Mouse (Mus musculus) mouse embryonic stem cell (cell line): ENCODE measurements around the gene Gse1.
"Not testable (repeated sequence)": the region's sequence is repeated elsewhere in the genome, so short reads cannot be mapped to it uniquely, and the experiment has no call there.

ENCODE experiments used
- in situ Hi-C, 2 experiments: fragments of 300-500 bp; cut with MboI; formaldehyde crosslinking; loops; 1 replicate in 1 of 2; 3 replicates in 1 of 2; pipeline ENCODE4 v1.14.3; 2019 to 2020; ENCODE audit warnings: low sequenced_read_pairs in 2 of 2, low pct_unique_long_range_greater_than_20kb in 1 of 2, mixed read lengths in 1 of 2; ENCODE audit not compliant: unreplicated experiment in 1 of 2

Gene Gse1

GRCm38 (mm10) chr8:120329030-120329748, 100.9 kb downstream of the Gse1 start:
- in situ Hi-C loops: loop anchor here (5.0 to 10.0 kb wide), 2 partner anchors 33 to 144 kb away; no protein-coding TSS in a partner anchor

GRCm38 (mm10) chr8:120331027-120331426, 102.8 kb downstream of the Gse1 start:
- in situ Hi-C loops: no loop called here

GRCm38 (mm10) chr8:120332379-120333229, 104.3 kb downstream of the Gse1 start:
- in situ Hi-C loops: no loop called here

GRCm38 (mm10) chr8:120333681-120334080, 105.4 kb downstream of the Gse1 start:
- in situ Hi-C loops: no loop called here

- in situ Hi-C loops: not testable (repeated sequence)
These were observed 106.0 kb downstream of the Gse1 start for GRCm38 (mm10) chr8:120334261-120334660.

- in situ Hi-C loops: no loop called here
These were observed 106.6 kb downstream of the Gse1 start for GRCm38 (mm10) chr8:120334878-120335261.

- in situ Hi-C loops: no loop called here
These were observed 107.2 kb downstream of the Gse1 start for GRCm38 (mm10) chr8:120335262-120336086.

- in situ Hi-C loops: no loop called here
These were observed 107.8 kb downstream of the Gse1 start for GRCm38 (mm10) chr8:120336087-120336380.

GRCm38 (mm10) chr8:120336909-120337555, 108.8 kb downstream of the Gse1 start:
- in situ Hi-C loops: no loop called here

GRCm38 (mm10) chr8:120337627-120338026, 109.4 kb downstream of the Gse1 start:
- in situ Hi-C loops: no loop called here

GRCm38 (mm10) chr8:120338678-120339077, 110.4 kb downstream of the Gse1 start:
- in situ Hi-C loops: no loop called here

- in situ Hi-C loops: no loop called here
These were observed 111.5 kb downstream of the Gse1 start for GRCm38 (mm10) chr8:120339743-120340142.

- in situ Hi-C loops: no loop called here
These were observed 112.9 kb downstream of the Gse1 start for GRCm38 (mm10) chr8:120341124-120341523.

GRCm38 (mm10) chr8:120342847-120343548, 114.7 kb downstream of the Gse1 start:
- in situ Hi-C loops: no loop called here

GRCm38 (mm10) chr8:120343582-120343981, 115.3 kb downstream of the Gse1 start:
- in situ Hi-C loops: no loop called here

- in situ Hi-C loops: no loop called here
These were observed 115.9 kb downstream of the Gse1 start for GRCm38 (mm10) chr8:120344166-120344565.

- in situ Hi-C loops: no loop called here
These were observed 116.3 kb downstream of the Gse1 start for GRCm38 (mm10) chr8:120344583-120344982.

GRCm38 (mm10) chr8:120347734-120348341, 119.6 kb downstream of the Gse1 start:
- in situ Hi-C loops: no loop called here
